Mouse (Mus musculus): ENCODE measurements around the gene Rbm39. TPM values are rescaled to one million over a fixed set of nuclear protein-coding genes. Genes with fewer than 3 reads are reported as not detected.

The Rbm39 gene
- polyA plus RNA-seq, 2 experiments from 2014 or later, result 578 to 629 TPM

Other genes starting within 250 kb of the Rbm39 start
- gene Uqcc1, start 249.9 kb downstream of the Rbm39 start, polyA plus RNA-seq (2017; shearing (Covaris generic)), result 10 to 100 TPM; 23.1 to 34.2 TPM
- gene Gm15557, start 239.5 kb downstream of the Rbm39 start, polyA plus RNA-seq (2017; shearing (Covaris generic)), result not detected
- not detected for gene Gdf5, start 234.9 kb downstream of the Rbm39 start, polyA plus RNA-seq (2017; shearing (Covaris generic))
- 10 to 100 TPM; 44.8 to 51.3 TPM for gene Cep250, start 223.8 kb downstream of the Rbm39 start, polyA plus RNA-seq (2017; shearing (Covaris generic))
- gene 6430550D23Rik, start 172.3 kb downstream of the Rbm39 start, polyA plus RNA-seq (2017; shearing (Covaris generic)), result 1 to 10 TPM; 1.6 TPM
- 100 to 1,000 TPM; 113 to 142 TPM for gene Ergic3, start 172.2 kb downstream of the Rbm39 start, polyA plus RNA-seq (2017; shearing (Covaris generic))
- gene Fer1l4, start 127.3 kb downstream of the Rbm39 start, polyA plus RNA-seq (2017; shearing (Covaris generic)), result not detected
- gene Spag4, start 115.1 kb downstream of the Rbm39 start, polyA plus RNA-seq (2017; shearing (Covaris generic)), result not detected
- 10 to 100 TPM; 46.1 to 54.1 TPM for gene Cpne1, start 68.3 kb downstream of the Rbm39 start, polyA plus RNA-seq (2017; shearing (Covaris generic))
- 10 to 100 TPM; 16.2 to 18.7 TPM for gene Rbm12, start 68.3 kb downstream of the Rbm39 start, polyA plus RNA-seq (2017; shearing (Covaris generic))
- gene Gm28036, start 53.1 kb downstream of the Rbm39 start, polyA plus RNA-seq (2017; shearing (Covaris generic)), result 1 to 10 TPM; 6.0 to 8.8 TPM
- gene Romo1, start 36.2 kb downstream of the Rbm39 start, polyA plus RNA-seq (2017; shearing (Covaris generic)), result 100 to 1,000 TPM; 150 to 165 TPM
- gene Nfs1, start 36.1 kb downstream of the Rbm39 start, polyA plus RNA-seq (2017; shearing (Covaris generic)), result 10 to 100 TPM; 40.6 to 45.9 TPM
- 10 to 100 TPM; 56.4 to 77.6 TPM for gene Phf20, start 16.2 kb upstream of the Rbm39 start, polyA plus RNA-seq (2017; shearing (Covaris generic))
- 1 to 10 TPM; 3.1 to 6.4 TPM for gene Cnbd2, start 132.1 kb upstream of the Rbm39 start, polyA plus RNA-seq (2017; shearing (Covaris generic))
- 1 to 10 TPM; 2.9 to 3.7 TPM for gene Scand1, start 132.5 kb upstream of the Rbm39 start, polyA plus RNA-seq (2017; shearing (Covaris generic))
- gene Epb41l1, start 240.7 kb upstream of the Rbm39 start, polyA plus RNA-seq (2017; shearing (Covaris generic)), result under 1 TPM; 0.19 to 0.24 TPM